Mouse (Mus musculus) hindbrain, embryonic 14.5 days (tissue): ENCODE results near the gene Aqp12. TPM values are rescaled to one million over a fixed set of nuclear protein-coding genes. Genes with fewer than 3 reads are reported as not detected.
A peak's percentile ranks its signal among the peaks of the same experiment; 100 is the strongest.
"Not testable (repeated sequence)": the region's sequence is repeated elsewhere in the genome, so short reads cannot be mapped to it uniquely, and the experiment has no call there.

ENCODE experiments used
- ATAC-seq: fragments of 200-750 bp; cut with Nextera tagmentation; 2 replicates; pipeline ENCODE4 v1.8.0; 2017; ENCODE audit warnings: moderate number of reproducible peaks, mild to moderate bottlenecking, moderate TSS enrichment, moderate library complexity; ENCODE audit not compliant: low FRiP score
- DNase-seq: peaks from one replicate; pipeline ENCODE4 v3.0.0-alpha.2; 2015; ENCODE audit warnings: low spot score
- H3K27ac ChIP-seq: fragments of 300-500 bp; sonication (generic); 2 replicates; pipeline ENCODE4 v1.5.1; 2014; ENCODE audit warnings: mild to moderate bottlenecking, moderate library complexity
- H3K27me3 ChIP-seq: fragments of 300-500 bp; sonication (generic); 2 replicates; pipeline ENCODE4 v1.6.1; 2014; ENCODE audit warnings: mild to moderate bottlenecking, low read length, mixed read lengths; ENCODE audit not compliant: control insufficient read depth, insufficient read depth
- H3K36me3 ChIP-seq: fragments of 300-500 bp; sonication (generic); replicated peaks from 2 replicates; pipeline ENCODE4 v1.6.1; 2014; ENCODE audit not compliant: control insufficient read depth, insufficient read depth
- H3K4me1 ChIP-seq: fragments of 300-500 bp; sonication (generic); replicated peaks from 2 replicates; pipeline ENCODE4 v1.6.1; 2014; ENCODE audit warnings: antibody characterized with exemption, low read length, mixed read lengths; ENCODE audit not compliant: control insufficient read depth, insufficient read depth
- H3K4me2 ChIP-seq: fragments of 300-500 bp; sonication (generic); replicated peaks from 2 replicates; pipeline ENCODE4 v1.6.1; 2014; ENCODE audit warnings: mild to moderate bottlenecking, moderate library complexity
- H3K4me3 ChIP-seq: fragments of 300-500 bp; sonication (generic); replicated peaks from 2 replicates; pipeline ENCODE4 v1.5.1; 2014; ENCODE audit warnings: mild to moderate bottlenecking, low read length
- H3K9ac ChIP-seq: fragments of 300-500 bp; sonication (generic); 2 replicates; pipeline ENCODE4 v1.6.1; 2014
- H3K9me3 ChIP-seq: fragments of 300-500 bp; sonication (generic); 2 replicates; pipeline ENCODE4 v1.6.1; 2016; ENCODE audit warnings: low read length; ENCODE audit not compliant: control insufficient read depth
- WGBS: fragments of 180-500 bp; shearing (Covaris S2); extraction: QIAGEN DNeasy Blood & Tissue Kit; methylation state at CpG from one replicate; pipeline ENCODE4 v1.1.7; 2014; 5-methylcytosine and 5-hydroxymethylcytosine counted together
- polyA plus RNA-seq: library from polyadenylated mRNA; unstranded; fragments of >200 nt; fragmentation: Nextera tagmentation; extraction: Ambion mirVana; gene quantifications from 2 replicates; pipeline ENCODE4 v1.2.1, GENCODE M21; 2014

Aqp12 gene
- not detected in 2 replicates for polyA plus RNA-seq

- WGBS: 81% methylated on average over 7 of the region's 7 CpGs
- DNase-seq: no peak
These were observed at the start of gene Aqp12 for GRCm38 (mm10) chr1:93006061-93006460. Aqp12 (plus strand) TSS chr1:93006334.

GRCm38 (mm10) chr1:92956571-92957335 is 49.4 kb upstream of the Aqp12 start:
- peak overlapping the region; percentile 36 for H3K4me2 ChIP-seq
- H3K27me3 ChIP-seq, ATAC-seq, H3K4me1 ChIP-seq, DNase-seq, H3K27ac ChIP-seq, H3K9me3 ChIP-seq, H3K9ac ChIP-seq, H3K36me3 ChIP-seq, H3K4me3 ChIP-seq: not testable (repeated sequence)
- WGBS: 13% methylated on average over 11 of the region's 11 CpGs

More at GRCm38 (mm10) chr1:93006061-93006460, at the start of gene Aqp12:
- Histone ChIP-seq H3K36me3 (no peaks in the 10 kb centered on the region), H3K27ac (no peak within 1 kb of the TSS), H3K4me3 (no peak within 1 kb of the TSS), H3K9me3 (no peaks in the 10 kb centered on the region), H3K27me3 (no peaks in the 10 kb centered on the region), H3K4me2 (no peak within 1 kb of the TSS), H3K9ac (no peak within 1 kb of the TSS), H3K4me1 (no peaks in the 10 kb centered on the region)
- ATAC-seq: no peak

- no peak overlapping the region for H3K9ac ChIP-seq
- no peaks in the 10 kb centered on the region for H3K36me3 ChIP-seq
- no peak overlapping the region for H3K4me3 ChIP-seq
- H3K4me1 ChIP-seq: no peaks in the 10 kb centered on the region
- DNase-seq (no peak), ATAC-seq (no peak)
- no peaks in the 10 kb centered on the region for H3K9me3 ChIP-seq
- no peak overlapping the region for H3K27ac ChIP-seq
- H3K4me2 ChIP-seq: no peak overlapping the region
- WGBS: 87% methylated on average over 1 of the region's 1 CpGs
- H3K27me3 ChIP-seq: no peaks in the 10 kb centered on the region
These were observed 47.1 kb upstream of the Aqp12 start for GRCm38 (mm10) chr1:92958999-92959398.

GRCm38 (mm10) chr1:92970791-92971190 is 35.3 kb upstream of the Aqp12 start:
- H3K36me3 ChIP-seq, H3K4me3 ChIP-seq, H3K27ac ChIP-seq, ATAC-seq, DNase-seq, H3K27me3 ChIP-seq, H3K9me3 ChIP-seq, H3K9ac ChIP-seq, H3K4me2 ChIP-seq, H3K4me1 ChIP-seq: not testable (repeated sequence)
- 90% methylated on average over 6 of the region's 6 CpGs for WGBS

- Histone ChIP-seq H3K9me3 (no peaks in the 10 kb centered on the region), H3K27me3 (no peaks in the 10 kb centered on the region), H3K9ac (no peak overlapping the region), H3K4me3 (no peak overlapping the region), H3K4me2 (no peak overlapping the region), H3K27ac (no peak overlapping the region), H3K4me1 (no peaks in the 10 kb centered on the region), H3K36me3 (no peaks in the 10 kb centered on the region)
- WGBS: 92% methylated on average over 7 of the region's 7 CpGs
- DNase-seq (no peak), ATAC-seq (no peak)
These were observed 34.0 kb upstream of the Aqp12 start for GRCm38 (mm10) chr1:92971879-92972795.

GRCm38 (mm10) chr1:92972854-92973253 is 33.3 kb upstream of the Aqp12 start:
- H3K27me3 ChIP-seq: no peaks in the 10 kb centered on the region
- no peak overlapping the region for H3K27ac ChIP-seq
- no peak overlapping the region for H3K9ac ChIP-seq
- no peaks in the 10 kb centered on the region for H3K36me3 ChIP-seq
- no peaks in the 10 kb centered on the region for H3K9me3 ChIP-seq
- WGBS: 75% methylated on average over 1 of the region's 1 CpGs
- H3K4me1 ChIP-seq: no peaks in the 10 kb centered on the region
- DNase-seq: no peak
- no peak overlapping the region for H3K4me3 ChIP-seq
- no peak overlapping the region for H3K4me2 ChIP-seq
- ATAC-seq: no peak

- H3K36me3 ChIP-seq: no peaks in the 10 kb centered on the region
- ATAC-seq: no peak
- no peak overlapping the region for H3K9ac ChIP-seq
- no peak overlapping the region for H3K4me2 ChIP-seq
- whole genome bisulfite sequencing: 56% methylated on average over 6 of the region's 6 CpGs
- no peak overlapping the region for H3K27ac ChIP-seq
- no peaks in the 10 kb centered on the region for H3K4me1 ChIP-seq
- no peaks in the 10 kb centered on the region for H3K9me3 ChIP-seq
- DNase-seq: no peak
- no peaks in the 10 kb centered on the region for H3K27me3 ChIP-seq
- no peak overlapping the region for H3K4me3 ChIP-seq
These were observed 30.0 kb upstream of the Aqp12 start for GRCm38 (mm10) chr1:92976141-92976566.

- DNase-seq (no peak), ATAC-seq (no peak)
- H3K4me3 ChIP-seq: no peak overlapping the region
- 53% methylated on average over 7 of the region's 7 CpGs for WGBS
- no peak overlapping the region for H3K4me2 ChIP-seq
- no peaks in the 10 kb centered on the region for H3K36me3 ChIP-seq
- H3K9ac ChIP-seq: no peak overlapping the region
- no peaks in the 10 kb centered on the region for H3K9me3 ChIP-seq
- H3K4me1 ChIP-seq: no peaks in the 10 kb centered on the region
- H3K27ac ChIP-seq: no peak overlapping the region
- no peaks in the 10 kb centered on the region for H3K27me3 ChIP-seq
These were observed 27.5 kb upstream of the Aqp12 start for GRCm38 (mm10) chr1:92978645-92979044.

- ATAC-seq (0 out of 2 replicates have a peak, but pooled peaks have one; percentile 31), DNase-seq (no peak)
- Histone ChIP-seq H3K27ac (no peak overlapping the region), H3K36me3 (no peaks in the 10 kb centered on the region), H3K9ac (no peak overlapping the region), H3K4me2 (no peak overlapping the region), H3K27me3 (no peaks in the 10 kb centered on the region), H3K9me3 (no peaks in the 10 kb centered on the region), H3K4me1 (no peaks in the 10 kb centered on the region), H3K4me3 (no peak overlapping the region)
- 44% methylated on average over 11 of the region's 11 CpGs for WGBS
These were observed 27.0 kb upstream of the Aqp12 start for GRCm38 (mm10) chr1:92979073-92979602.
